Mouse (Mus musculus): Measurements from ENCODE around the gene Jaml. TPM values are rescaled to one million over a fixed set of nuclear protein-coding genes. Genes with fewer than 3 reads are reported as not detected.
A peak's percentile ranks its signal among the peaks of the same experiment; 100 is the strongest.

Gene Jaml
- polyA plus RNA-seq, 1 experiment from 2014 or later, result 0.24 TPM

GRCm38 (mm10) chr9:45042056-45042720, 36.8 kb upstream of the Jaml start:
- Histone ChIP-seq H3K4me3 (replicated peaks; ENCODE audit: low read depth, low read length) (no peak overlapping the region), H3K27me3 (ENCODE audit: control insufficient read depth, insufficient read depth, low read length) (peaks cover 47% of the 10 kb centered on the region), H3K9me3 (ENCODE audit: control insufficient read depth, low read length) (no peaks in the 10 kb centered on the region), H3K4me2 (ENCODE audit: low read length) (no peak overlapping the region), H3K9ac (replicated peaks; ENCODE audit: low read length) (no peak overlapping the region), H3K36me3 (ENCODE audit: control insufficient read depth, insufficient read depth, low read length) (no peaks in the 10 kb centered on the region), H3K27ac (replicated peaks; ENCODE audit: low read depth, low read length) (no peak overlapping the region), H3K4me1 (ENCODE audit: control insufficient read depth, insufficient read depth, low read length) (no peaks in the 10 kb centered on the region; the same call in 1 of the 2 replicates)
- DNase-seq (no peak), ATAC-seq (ENCODE audit: low FRiP score, low TSS enrichment) (no peak)
- 4% methylated on average over 20 of the region's 20 CpGs for WGBS

- DNase-seq, result no peak
These were observed 36.0 kb upstream of the Jaml start for GRCm38 (mm10) chr9:45042947-45043346.

GRCm38 (mm10) chr9:45046973-45047372, 32.0 kb upstream of the Jaml start:
- H3K9me3 ChIP-seq (ENCODE audit: control insufficient read depth, low read length), result no peaks in the 10 kb centered on the region
- H3K36me3 ChIP-seq (ENCODE audit: control insufficient read depth, insufficient read depth, low read length), result no peaks in the 10 kb centered on the region
- no peak overlapping the region for H3K4me3 ChIP-seq (replicated peaks; ENCODE audit: low read depth, low read length)
- no peak overlapping the region for H3K27ac ChIP-seq (replicated peaks; ENCODE audit: low read depth, low read length)
- WGBS, result 91% methylated on average over 16 of the region's 16 CpGs
- DNase-seq (no peak), ATAC-seq (ENCODE audit: low FRiP score, low TSS enrichment) (no peak)
- no peak overlapping the region for H3K4me2 ChIP-seq (ENCODE audit: low read length)
- no peak overlapping the region for H3K9ac ChIP-seq (replicated peaks; ENCODE audit: low read length)
- H3K27me3 ChIP-seq (ENCODE audit: control insufficient read depth, insufficient read depth, low read length), result peaks cover 26% of the 10 kb centered on the region
- H3K4me1 ChIP-seq (ENCODE audit: control insufficient read depth, insufficient read depth, low read length), result no peaks in the 10 kb centered on the region

More at GRCm38 (mm10) chr9:45042947-45043346, 36.0 kb upstream of the Jaml start:
- no peaks in the 10 kb centered on the region; the same call in 1 of the 2 replicates for H3K4me1 ChIP-seq (ENCODE audit: control insufficient read depth, insufficient read depth, low read length)
- no peak overlapping the region for H3K9ac ChIP-seq (replicated peaks; ENCODE audit: low read length)
- no peaks in the 10 kb centered on the region for H3K36me3 ChIP-seq (ENCODE audit: control insufficient read depth, insufficient read depth, low read length)
- no peak overlapping the region for H3K27ac ChIP-seq (replicated peaks; ENCODE audit: low read depth, low read length)
- no peak overlapping the region for H3K4me3 ChIP-seq (replicated peaks; ENCODE audit: low read depth, low read length)
- H3K4me2 ChIP-seq (ENCODE audit: low read length), result no peak overlapping the region
- 1% methylated on average over 10 of the region's 10 CpGs for whole genome bisulfite sequencing
- H3K9me3 ChIP-seq (ENCODE audit: control insufficient read depth, low read length), result no peaks in the 10 kb centered on the region
- no peak for ATAC-seq (ENCODE audit: low FRiP score, low TSS enrichment)
- H3K27me3 ChIP-seq (ENCODE audit: control insufficient read depth, insufficient read depth, low read length), result peaks cover 47% of the 10 kb centered on the region

GRCm38 (mm10) chr9:45048511-45048910, 30.5 kb upstream of the Jaml start:
- no peak overlapping the region for H3K9ac ChIP-seq (replicated peaks; ENCODE audit: low read length)
- no peaks in the 10 kb centered on the region for H3K4me1 ChIP-seq (ENCODE audit: control insufficient read depth, insufficient read depth, low read length)
- H3K27ac ChIP-seq (replicated peaks; ENCODE audit: low read depth, low read length), result no peak overlapping the region
- H3K4me3 ChIP-seq (replicated peaks; ENCODE audit: low read depth, low read length), result no peak overlapping the region
- no peaks in the 10 kb centered on the region for H3K9me3 ChIP-seq (ENCODE audit: control insufficient read depth, low read length)
- no peaks in the 10 kb centered on the region for H3K36me3 ChIP-seq (ENCODE audit: control insufficient read depth, insufficient read depth, low read length)
- 32% methylated on average over 4 of the region's 4 CpGs for WGBS
- ATAC-seq (ENCODE audit: low FRiP score, low TSS enrichment) (no peak), DNase-seq (peak; percentile 75)
- H3K4me2 ChIP-seq (ENCODE audit: low read length), result no peak overlapping the region
- peaks cover 16% of the 10 kb centered on the region for H3K27me3 ChIP-seq (ENCODE audit: control insufficient read depth, insufficient read depth, low read length)

GRCm38 (mm10) chr9:45049731-45050130, 29.3 kb upstream of the Jaml start:
- H3K4me2 ChIP-seq (ENCODE audit: low read length), result no peak overlapping the region
- 86% methylated on average over 1 of the region's 1 CpGs for WGBS
- no peak for DNase-seq
- H3K9ac ChIP-seq (replicated peaks; ENCODE audit: low read length), result no peak overlapping the region
- H3K27ac ChIP-seq (replicated peaks; ENCODE audit: low read depth, low read length), result no peak overlapping the region
- peaks cover 5% of the 10 kb centered on the region; the same call in 1 of the 2 replicates for H3K4me1 ChIP-seq (ENCODE audit: control insufficient read depth, insufficient read depth, low read length)
- H3K9me3 ChIP-seq (ENCODE audit: control insufficient read depth, low read length), result no peaks in the 10 kb centered on the region
- H3K36me3 ChIP-seq (ENCODE audit: control insufficient read depth, insufficient read depth, low read length), result no peaks in the 10 kb centered on the region
- ATAC-seq (ENCODE audit: low FRiP score, low TSS enrichment), result no peak
- peaks cover 9% of the 10 kb centered on the region; the same call in 1 of the 2 replicates for H3K27me3 ChIP-seq (ENCODE audit: control insufficient read depth, insufficient read depth, low read length)
- H3K4me3 ChIP-seq (replicated peaks; ENCODE audit: low read depth, low read length), result no peak overlapping the region

- DNase-seq (no peak), ATAC-seq (ENCODE audit: low FRiP score, low TSS enrichment) (no peak)
- no peaks in the 10 kb centered on the region for H3K9me3 ChIP-seq (ENCODE audit: control insufficient read depth, low read length)
- H3K4me1 ChIP-seq (ENCODE audit: control insufficient read depth, insufficient read depth, low read length), result peaks cover 5% of the 10 kb centered on the region; the same call in 1 of the 2 replicates
- H3K27me3 ChIP-seq (ENCODE audit: control insufficient read depth, insufficient read depth, low read length), result peaks cover 8% of the 10 kb centered on the region; the same call in 1 of the 2 replicates
- WGBS, result 85% methylated on average over 2 of the region's 2 CpGs
- H3K9ac ChIP-seq (replicated peaks; ENCODE audit: low read length), result no peak overlapping the region
- no peak overlapping the region for H3K27ac ChIP-seq (replicated peaks; ENCODE audit: low read depth, low read length)
- no peak overlapping the region for H3K4me2 ChIP-seq (ENCODE audit: low read length)
- H3K4me3 ChIP-seq (replicated peaks; ENCODE audit: low read depth, low read length), result no peak overlapping the region
- H3K36me3 ChIP-seq (ENCODE audit: control insufficient read depth, insufficient read depth, low read length), result no peaks in the 10 kb centered on the region
These were observed 28.7 kb upstream of the Jaml start for GRCm38 (mm10) chr9:45050301-45050700.

- H3K4me1 ChIP-seq (ENCODE audit: control insufficient read depth, insufficient read depth, low read length), result peaks cover 5% of the 10 kb centered on the region; the same call in 1 of the 2 replicates
- H3K4me2 ChIP-seq (ENCODE audit: low read length), result peak within 1 kb of the TSS; percentile 59
- ATAC-seq (ENCODE audit: low FRiP score, low TSS enrichment), result peak; percentile 98
- H3K36me3 ChIP-seq (ENCODE audit: control insufficient read depth, insufficient read depth, low read length), result no peaks in the 10 kb centered on the region
- peak within 1 kb of the TSS; percentile 99 for H3K27ac ChIP-seq (replicated peaks; ENCODE audit: low read depth, low read length)
- WGBS, result under 1% methylated on average over 33 of the region's 33 CpGs
- H3K27me3 ChIP-seq (ENCODE audit: control insufficient read depth, insufficient read depth, low read length), result peaks cover 10% of the 10 kb centered on the region; the same call in 1 of the 2 replicates
- peak within 1 kb of the TSS; percentile 65 for H3K4me3 ChIP-seq (replicated peaks; ENCODE audit: low read depth, low read length)
- DNase-seq, result peak; percentile 97
- no peaks in the 10 kb centered on the region for H3K9me3 ChIP-seq (ENCODE audit: control insufficient read depth, low read length)
- H3K9ac ChIP-seq (replicated peaks; ENCODE audit: low read length), result peak within 1 kb of the TSS; percentile 59
These were observed 23.8 kb upstream of the Jaml start, which contains the start of gene Mpzl3 for GRCm38 (mm10) chr9:45055082-45055713. Mpzl3 (plus strand) TSS chr9:45055186.

- Histone ChIP-seq H3K4me3 (replicated peaks; ENCODE audit: low read depth, low read length) (no peak overlapping the region), H3K36me3 (ENCODE audit: control insufficient read depth, insufficient read depth, low read length) (no peaks in the 10 kb centered on the region), H3K9ac (replicated peaks; ENCODE audit: low read length) (no peak overlapping the region), H3K27ac (replicated peaks; ENCODE audit: low read depth, low read length) (no peak overlapping the region), H3K4me1 (ENCODE audit: control insufficient read depth, insufficient read depth, low read length) (peaks cover 5% of the 10 kb centered on the region; the same call in 1 of the 2 replicates), H3K9me3 (ENCODE audit: control insufficient read depth, low read length) (no peaks in the 10 kb centered on the region), H3K27me3 (ENCODE audit: control insufficient read depth, insufficient read depth, low read length) (peaks cover 8% of the 10 kb centered on the region; the same call in 1 of the 2 replicates), H3K4me2 (ENCODE audit: low read length) (no peak overlapping the region)
- DNase-seq, result no peak
- whole genome bisulfite sequencing, result 55% methylated on average over 5 of the region's 5 CpGs
- ATAC-seq (ENCODE audit: low FRiP score, low TSS enrichment), result no peak
These were observed 20.6 kb upstream of the Jaml start for GRCm38 (mm10) chr9:45058304-45058940.

All from midbrain, embryonic 14.5 days (tissue).